Mouse (Mus musculus) embryonic fibroblast, embryonic 13.5 days (primary cell): ENCODE measurements around the gene Ank3.

ENCODE experiments used
- CTCF ChIP-seq: IDR thresholded peaks from 2 replicates; pipeline ENCODE4 v1.5.1; 2011; ENCODE audit warnings: mild to moderate bottlenecking, control low read depth, low read length, moderate library complexity, borderline replicate concordance; ENCODE audit not compliant: insufficient read depth
- POLR2A ChIP-seq: IDR thresholded peaks from 2 replicates; pipeline ENCODE4 v1.6.1; 2011; ENCODE audit warnings: low read depth, mild to moderate bottlenecking, control low read depth, low read length, moderate library complexity

- TF ChIP-seq CTCF (no peak), POLR2A (no peak)
These were observed 11.8 kb upstream of the Ank3 start for GRCm38 (mm10) chr10:69386767-69387166.
